Mouse (Mus musculus): ENCODE results near the gene Mex3d.

Mex3d gene

DNA sequence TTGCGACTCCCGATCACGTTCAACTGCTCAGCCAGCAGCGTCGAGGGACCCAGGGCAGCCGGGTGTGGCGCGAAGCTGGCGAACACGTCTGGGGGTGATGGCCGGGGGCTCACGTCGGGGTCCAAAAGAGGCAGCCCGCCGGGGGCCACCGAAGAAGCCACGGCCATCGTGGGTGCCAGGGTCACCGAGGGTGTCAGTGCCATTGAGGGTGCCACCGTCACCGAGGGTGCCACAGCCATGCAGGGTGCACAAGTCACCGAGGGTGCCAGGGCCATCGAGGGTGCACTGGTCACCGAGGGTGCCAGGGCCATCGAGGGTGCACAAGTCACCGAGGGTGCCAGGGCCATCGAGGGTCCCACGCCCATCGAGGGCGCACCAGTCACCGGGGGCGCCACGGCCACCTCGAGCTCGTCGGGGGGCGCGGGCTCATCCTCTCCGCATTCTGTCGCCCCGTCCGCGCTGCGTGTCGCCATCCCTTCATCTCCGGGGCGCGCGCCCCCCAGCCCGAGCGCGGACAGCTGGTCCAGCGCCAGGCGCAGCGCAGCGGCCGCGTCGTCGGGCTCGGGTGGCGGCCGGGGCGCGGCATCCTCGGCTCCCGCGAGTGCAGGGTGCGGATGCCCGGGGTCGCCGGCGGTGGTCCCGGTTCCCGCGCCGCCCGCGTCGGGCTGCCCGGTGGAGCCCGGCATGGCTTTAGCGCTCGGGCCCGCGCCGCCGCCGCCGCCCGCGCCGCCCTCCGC lies 556 bp downstream of the Mex3d start:
- no peak for DNase-seq (ENCODE audit: low read depth, low spot score)

DNA sequence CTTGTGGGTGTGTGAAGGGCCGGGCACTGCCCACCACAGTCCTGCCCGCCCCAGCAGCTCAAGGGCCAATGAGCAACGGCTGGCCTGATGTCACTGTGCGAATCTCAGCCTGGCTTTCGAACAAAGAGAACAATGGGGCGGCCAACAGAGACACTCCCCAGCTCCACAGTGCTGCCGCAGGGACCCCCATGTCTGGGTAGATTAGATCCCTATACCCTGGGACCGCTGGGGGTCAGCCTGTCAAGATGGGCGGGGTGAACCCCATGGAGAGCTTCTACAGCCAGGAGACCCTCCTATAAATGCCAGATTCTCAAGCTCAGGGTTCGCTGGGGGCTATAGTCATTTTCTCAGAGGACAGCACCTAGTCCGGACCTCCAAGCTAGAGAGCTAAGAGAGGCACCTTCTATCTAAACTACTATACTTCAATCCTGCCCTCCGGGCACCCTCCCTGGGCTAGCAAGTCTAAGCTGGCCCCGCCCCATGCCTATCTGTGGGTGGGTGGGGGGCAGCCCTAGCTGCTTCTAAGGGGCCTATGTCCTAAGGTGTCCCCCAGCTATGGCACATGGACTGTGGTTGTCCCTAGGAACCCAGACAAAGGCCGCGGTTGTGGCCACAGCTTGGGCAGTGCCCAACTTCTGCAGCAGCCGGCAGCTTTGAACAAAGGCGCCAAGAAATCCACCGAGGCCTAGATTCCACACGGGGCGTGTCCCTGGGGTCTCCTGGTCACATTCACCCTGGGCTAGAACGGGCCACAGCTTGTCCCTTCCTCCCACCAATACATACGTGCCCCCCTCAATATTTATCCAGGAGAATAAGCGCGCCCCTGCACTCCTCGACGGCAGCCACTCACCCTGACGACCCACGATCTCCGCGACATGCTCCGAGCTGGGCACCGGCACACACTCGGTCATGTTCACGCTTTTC lies 1.4 kb downstream of the Mex3d start:
- DNase-seq (ENCODE audit: low read depth, low spot score) = no peak

GRCm38 (mm10) chr10:80385310-80385709 lies 2.1 kb downstream of the Mex3d start:
- no peak for DNase-seq (ENCODE audit: low read depth, low spot score)

DNA sequence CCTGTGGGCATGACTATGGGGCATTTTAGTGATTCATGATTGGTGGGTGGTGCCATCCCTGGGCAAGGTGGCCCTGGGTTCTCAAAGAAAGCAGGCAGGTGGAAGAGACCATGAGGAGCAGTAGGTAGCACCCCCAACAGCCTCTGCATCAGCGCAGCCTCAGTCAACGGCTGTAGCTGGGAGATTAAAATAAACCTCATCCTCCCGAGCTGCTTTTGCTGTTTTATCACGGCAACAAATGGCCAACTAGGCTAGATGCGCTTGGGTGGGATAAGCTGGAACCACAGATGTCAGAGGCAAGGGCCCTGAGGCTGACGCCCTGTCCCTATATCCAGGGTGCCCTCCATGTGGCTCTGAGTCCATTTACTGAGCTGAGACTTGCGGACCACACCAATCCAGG lies 2.8 kb downstream of the Mex3d start:
- no peak for DNase-seq (ENCODE audit: low read depth, low spot score)

GRCm38 (mm10) chr10:80384115-80384639 lies 3.3 kb downstream of the Mex3d start:
- no peak for DNase-seq (ENCODE audit: low read depth, low spot score)

DNA sequence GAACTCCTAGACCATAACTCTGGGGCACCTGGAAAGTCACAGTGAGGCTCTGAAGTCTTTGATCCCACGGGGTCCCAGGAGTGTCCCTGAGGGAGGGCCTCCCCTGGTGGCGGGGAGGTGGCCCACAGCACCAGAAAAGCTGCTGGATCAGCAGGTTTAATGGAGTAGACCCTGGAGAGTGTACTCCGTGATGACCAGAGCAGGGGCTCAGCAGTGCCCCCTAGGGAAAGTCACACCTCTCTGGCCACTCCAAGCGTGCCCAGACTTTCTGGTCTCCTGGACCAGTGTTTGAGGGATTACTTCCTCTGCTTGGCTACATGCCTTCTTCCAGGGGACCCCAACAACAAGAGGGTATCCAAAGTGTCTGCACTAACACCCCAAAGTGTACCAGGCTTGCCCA lies 4.0 kb downstream of the Mex3d start:
- DNase-seq (ENCODE audit: low read depth, low spot score) = no peak

DNA sequence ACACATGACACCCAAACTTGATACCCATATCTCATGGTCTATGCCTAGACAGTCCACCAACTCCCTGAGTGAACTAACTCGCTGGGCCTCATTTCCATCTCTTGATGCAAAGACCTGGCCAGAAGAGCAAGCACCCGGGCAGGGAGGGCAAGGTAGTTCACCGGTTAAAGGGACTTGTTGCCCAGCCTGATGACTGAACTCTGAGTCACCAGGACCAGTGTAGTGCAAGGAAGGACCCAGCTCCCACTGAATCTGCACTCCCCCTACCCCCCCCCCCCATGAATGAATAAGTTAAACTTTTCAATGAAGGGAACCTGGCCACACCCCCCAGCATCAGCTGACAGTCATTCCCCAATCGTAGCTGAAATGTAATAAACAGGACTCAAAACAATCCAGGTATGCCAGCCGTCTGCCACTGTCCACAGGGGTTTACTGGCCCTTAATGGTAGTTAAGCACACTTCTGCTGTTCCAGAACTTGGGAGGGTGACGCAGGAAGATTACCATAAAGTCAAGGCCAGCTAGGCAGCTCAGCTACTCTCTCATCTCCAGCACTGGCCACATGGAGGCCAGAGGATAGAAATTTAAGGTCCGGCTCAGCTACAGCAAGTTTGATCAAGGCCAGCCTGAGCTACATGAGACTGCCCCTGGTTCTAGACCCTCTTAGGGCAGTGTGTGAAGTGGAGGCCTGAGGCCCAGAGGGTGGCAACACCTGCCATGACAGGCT lies 4.7 kb downstream of the Mex3d start:
- DNase-seq (ENCODE audit: low read depth, low spot score) = no peak

DNA sequence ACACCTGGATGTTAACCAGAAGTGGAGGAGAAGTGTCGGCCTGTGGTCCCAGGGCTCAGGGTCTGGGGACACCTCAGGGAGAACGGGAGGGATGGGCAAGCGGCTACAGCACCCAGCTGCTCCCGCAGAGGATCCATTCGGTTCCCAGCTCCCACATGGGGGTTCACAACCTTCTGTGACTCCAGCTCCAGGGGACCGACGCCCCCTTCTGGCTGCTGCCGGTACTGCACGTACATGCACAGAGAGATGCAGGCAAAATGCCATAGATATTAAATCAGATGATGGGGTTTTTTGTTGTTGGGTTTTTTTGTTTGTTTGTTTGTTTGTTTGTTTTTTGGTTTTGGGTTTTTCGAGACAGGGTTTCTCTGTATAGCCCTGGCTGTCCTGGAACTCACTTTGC lies 9.7 kb downstream of the Mex3d start:
- no peak for DNase-seq (ENCODE audit: low read depth, low spot score)

GRCm38 (mm10) chr10:80376160-80376559 lies 11.3 kb downstream of the Mex3d start:
- DNase-seq (ENCODE audit: low read depth, low spot score) = peak; percentile 94

- peak; percentile 76 for DNase-seq (ENCODE audit: low read depth, low spot score)
Observed at GRCm38 (mm10) chr10:80374063-80374462, 13.4 kb downstream of the Mex3d start.

- DNase-seq (ENCODE audit: low read depth, low spot score) = no peak
Observed at GRCm38 (mm10) chr10:80372706-80373105, 14.8 kb downstream of the Mex3d start.

DNA sequence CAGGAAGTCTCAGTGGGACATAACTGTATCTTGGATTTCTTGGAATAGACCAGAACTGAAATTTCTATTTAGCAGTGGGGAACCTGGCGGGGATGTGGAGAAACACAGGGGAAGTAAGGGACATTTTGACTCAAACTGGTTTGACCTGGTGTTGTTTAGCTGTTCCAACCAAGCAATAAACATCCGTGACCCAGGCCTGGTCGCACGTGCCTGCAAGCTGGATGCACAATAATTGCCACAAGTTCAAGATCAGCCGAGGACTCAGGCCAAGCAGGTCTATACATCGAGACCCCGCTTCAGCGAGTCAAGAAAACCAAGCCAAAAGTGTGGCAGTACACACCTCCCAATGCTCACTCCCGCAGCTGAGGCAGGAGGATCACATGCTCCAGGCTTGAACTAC lies 15.5 kb downstream of the Mex3d start:
- no peak for DNase-seq (ENCODE audit: low read depth, low spot score)

- no peak for DNase-seq (ENCODE audit: low read depth, low spot score)
Observed at GRCm38 (mm10) chr10:80371411-80371966, 16.0 kb downstream of the Mex3d start.

DNA sequence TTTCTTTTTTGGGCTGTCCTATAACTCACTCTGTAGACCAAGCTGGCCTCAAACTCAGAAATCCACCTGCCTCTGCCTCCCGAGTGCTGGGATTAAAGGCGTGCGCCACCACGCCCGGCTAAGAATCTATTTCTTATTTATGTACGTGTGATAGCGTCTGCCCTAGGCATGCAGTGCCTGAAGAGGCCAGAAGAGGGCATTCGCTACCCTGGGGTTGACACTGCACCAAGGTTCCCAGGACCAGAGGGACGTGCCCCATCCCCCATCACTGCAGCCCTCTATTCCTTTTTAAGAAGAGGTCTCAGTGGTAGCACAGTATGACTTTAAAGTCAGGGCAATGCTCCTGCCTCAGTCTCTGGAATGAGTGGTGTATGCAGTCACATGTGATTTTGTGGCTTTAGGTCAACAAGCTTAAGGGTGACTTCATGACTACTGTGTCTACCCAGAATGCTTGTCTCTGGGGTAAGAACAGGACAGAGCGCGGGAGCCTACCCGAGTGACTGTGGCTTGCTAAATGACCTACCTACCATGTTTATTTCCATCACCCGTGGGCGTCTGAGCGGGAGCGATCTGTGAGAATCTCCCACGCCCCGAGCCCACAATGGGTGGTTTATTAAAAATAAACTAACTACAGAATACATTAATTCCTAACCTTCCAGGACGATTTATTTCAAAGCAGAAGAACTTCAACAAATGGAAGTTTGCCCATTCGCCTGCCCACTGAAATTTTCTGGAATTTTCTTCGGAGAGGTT lies 17.3 kb downstream of the Mex3d start:
- DNase-seq (ENCODE audit: low read depth, low spot score) = no peak

DNA sequence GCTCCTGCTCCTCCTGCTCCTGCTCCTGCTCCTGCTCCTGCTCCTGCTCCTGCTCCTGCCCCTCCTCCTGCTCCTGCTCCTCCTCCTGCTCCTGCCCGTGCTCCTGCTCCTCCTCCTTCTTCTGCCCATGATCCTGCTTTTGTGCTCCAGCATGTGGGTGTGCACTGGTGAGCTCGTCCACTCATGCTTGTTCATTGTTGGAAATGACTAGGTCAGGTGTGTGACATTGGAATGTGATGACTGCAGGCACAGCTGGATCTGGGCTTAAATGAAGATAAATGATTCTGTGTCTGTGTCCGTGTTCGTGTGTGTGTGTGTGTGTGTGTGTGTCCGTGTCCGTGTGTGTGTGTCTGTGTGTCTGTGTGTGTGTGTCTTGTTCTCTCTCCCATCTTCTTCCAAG lies 19.1 kb downstream of the Mex3d start:
- no peak for DNase-seq (ENCODE audit: low read depth, low spot score)

DNA sequence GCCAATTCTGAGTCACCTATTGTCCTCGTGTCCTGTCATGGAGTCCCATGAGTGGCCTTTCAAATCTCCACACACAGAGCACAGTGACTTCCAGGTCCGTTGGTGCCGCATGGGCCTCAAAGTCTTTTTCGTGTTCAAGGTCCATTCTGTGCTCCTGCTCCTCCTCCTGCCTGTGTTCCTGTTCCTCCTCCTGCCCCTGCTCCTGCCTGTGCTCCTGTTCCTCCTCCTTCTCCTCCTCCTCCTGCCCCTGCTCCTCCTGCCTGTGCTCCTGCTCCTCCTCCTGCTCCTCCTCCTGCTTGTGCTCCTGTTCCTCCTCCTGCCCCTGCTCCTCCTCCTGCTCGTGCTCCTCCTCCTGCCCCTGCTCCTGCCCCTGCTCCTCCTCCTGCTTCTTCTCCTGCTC lies 19.5 kb downstream of the Mex3d start:
- DNase-seq (ENCODE audit: low read depth, low spot score) = no peak

- no peak for DNase-seq (ENCODE audit: low read depth, low spot score)
Observed at GRCm38 (mm10) chr10:80365736-80366135, 21.7 kb downstream of the Mex3d start.

GRCm38 (mm10) chr10:80363734-80364133 lies 23.7 kb downstream of the Mex3d start:
- no peak for DNase-seq (ENCODE audit: low read depth, low spot score)

GRCm38 (mm10) chr10:80357994-80358639 lies 29.3 kb downstream of the Mex3d start:
- DNase-seq (ENCODE audit: low read depth, low spot score) = no peak

DNA sequence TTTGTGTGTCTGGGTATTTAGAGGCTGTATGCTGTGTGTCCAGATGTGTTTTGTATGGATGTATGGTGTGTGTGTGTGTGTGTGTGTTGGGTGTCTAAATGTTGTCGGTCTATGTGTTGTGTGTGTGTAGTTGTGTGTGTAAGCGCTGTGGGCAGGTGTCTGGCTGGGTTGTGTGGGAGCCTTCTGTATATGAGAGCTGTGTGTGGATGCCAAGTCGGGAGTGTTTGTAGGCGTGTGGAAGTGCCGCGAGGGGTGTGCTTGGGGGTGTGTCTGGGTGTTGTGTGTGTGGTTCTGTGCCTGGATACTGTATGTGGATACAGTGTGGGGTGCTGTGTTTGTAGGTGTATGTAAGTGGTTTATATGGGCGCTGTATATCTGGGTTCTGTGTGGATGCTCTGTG lies 30.1 kb downstream of the Mex3d start:
- no peak for DNase-seq (ENCODE audit: low read depth, low spot score)
